Mouse (Mus musculus): ENCODE measurements around the gene Dnmt3b. TPM values are rescaled to one million over a fixed set of nuclear protein-coding genes. Genes with fewer than 3 reads are reported as not detected.

Dnmt3b gene
- polyA plus RNA-seq, 1 experiment = not detected

- TF ChIP-seq POLR2A (IDR thresholded peaks at IDR 0.05; ENCODE audit: insufficient read depth, low read depth, low read length) (no peak), CTCF (IDR thresholded peaks at IDR 0.05; ENCODE audit: insufficient read depth, low read depth, low read length) (no peak)
- H3K4me3 ChIP-seq (ENCODE audit: insufficient read depth, low read depth, low read length) = no peak overlapping the region
- no peak overlapping the region for H3K27ac ChIP-seq (ENCODE audit: insufficient read depth, low read depth, low read length)
- peaks cover 17% of the 10 kb centered on the region for H3K4me1 ChIP-seq (ENCODE audit: control insufficient read depth, insufficient read depth, low read length)
- 26% methylated on average over 14 of the region's 14 CpGs for WGBS
Measured at GRCm38 (mm10) chr2:153610426-153611240, 38.6 kb upstream of the Dnmt3b start.

DNA sequence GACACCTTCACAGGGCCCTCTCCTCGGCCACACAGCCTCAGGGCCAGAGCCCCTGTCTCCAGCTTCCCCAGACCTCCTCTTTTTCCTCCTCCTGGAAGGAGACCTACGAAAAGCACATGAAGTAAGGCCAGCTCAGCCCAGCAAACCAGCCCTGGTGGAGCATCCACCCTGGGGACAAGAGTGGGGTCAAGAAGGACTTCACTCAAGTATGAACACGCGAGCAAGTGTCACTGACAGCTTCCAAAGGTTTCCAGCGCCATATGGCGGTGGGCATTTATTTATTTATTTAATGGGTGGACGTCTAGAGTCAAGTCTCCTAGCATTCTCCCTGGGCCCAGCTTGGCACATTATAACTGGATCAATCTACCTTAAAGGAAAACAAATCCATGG lies 38.0 kb upstream of the Dnmt3b start:
- TF ChIP-seq CTCF (IDR thresholded peaks at IDR 0.05; ENCODE audit: insufficient read depth, low read depth, low read length) = no peak
- TF ChIP-seq POLR2A (IDR thresholded peaks at IDR 0.05; ENCODE audit: insufficient read depth, low read depth, low read length) = no peak
- Histone ChIP-seq H3K4me1 (ENCODE audit: control insufficient read depth, insufficient read depth, low read length) (peaks cover 17% of the 10 kb centered on the region), H3K27ac (ENCODE audit: insufficient read depth, low read depth, low read length) (no peak overlapping the region), H3K4me3 (ENCODE audit: insufficient read depth, low read depth, low read length) (no peak overlapping the region)
- WGBS = 84% methylated on average over 7 of the region's 7 CpGs

- TF ChIP-seq CTCF (IDR thresholded peaks at IDR 0.05; ENCODE audit: insufficient read depth, low read depth, low read length) = no peak
- TF ChIP-seq POLR2A (IDR thresholded peaks at IDR 0.05; ENCODE audit: insufficient read depth, low read depth, low read length) = no peak
- no peak overlapping the region for H3K27ac ChIP-seq (ENCODE audit: insufficient read depth, low read depth, low read length)
- H3K4me3 ChIP-seq (ENCODE audit: insufficient read depth, low read depth, low read length) = no peak overlapping the region
- H3K4me1 ChIP-seq (ENCODE audit: control insufficient read depth, insufficient read depth, low read length) = peaks cover 17% of the 10 kb centered on the region
- 98% methylated on average over 1 of the region's 1 CpGs for WGBS
Measured at GRCm38 (mm10) chr2:153611743-153612142, 37.5 kb upstream of the Dnmt3b start.

GRCm38 (mm10) chr2:153612594-153613281 lies 36.5 kb upstream of the Dnmt3b start:
- no peak overlapping the region for H3K4me3 ChIP-seq (ENCODE audit: insufficient read depth, low read depth, low read length)
- peaks cover 17% of the 10 kb centered on the region for H3K4me1 ChIP-seq (ENCODE audit: control insufficient read depth, insufficient read depth, low read length)
- 49% methylated on average over 3 of the region's 3 CpGs for WGBS
- H3K27ac ChIP-seq (ENCODE audit: insufficient read depth, low read depth, low read length) = no peak overlapping the region
- TF ChIP-seq CTCF (IDR thresholded peaks at IDR 0.05; ENCODE audit: insufficient read depth, low read depth, low read length) (no peak), POLR2A (IDR thresholded peaks at IDR 0.05; ENCODE audit: insufficient read depth, low read depth, low read length) (no peak)

- H3K4me1 ChIP-seq (ENCODE audit: control insufficient read depth, insufficient read depth, low read length) = no peaks in the 10 kb centered on the region
- WGBS = 94% methylated on average over 3 of the region's 3 CpGs
- TF ChIP-seq POLR2A (IDR thresholded peaks at IDR 0.05; ENCODE audit: insufficient read depth, low read depth, low read length) = no peak
Measured at GRCm38 (mm10) chr2:153616893-153617292, 32.4 kb upstream of the Dnmt3b start.

GRCm38 (mm10) chr2:153618439-153618838 lies 30.8 kb upstream of the Dnmt3b start:
- no peaks in the 10 kb centered on the region for H3K4me1 ChIP-seq (ENCODE audit: control insufficient read depth, insufficient read depth, low read length)
- TF ChIP-seq CTCF (IDR thresholded peaks at IDR 0.05; ENCODE audit: insufficient read depth, low read depth, low read length) = no peak
- no peak for TF ChIP-seq POLR2A (IDR thresholded peaks at IDR 0.05; ENCODE audit: insufficient read depth, low read depth, low read length)
- H3K4me3 ChIP-seq (ENCODE audit: insufficient read depth, low read depth, low read length) = no peak overlapping the region
- no peak overlapping the region for H3K27ac ChIP-seq (ENCODE audit: insufficient read depth, low read depth, low read length)
- 94% methylated on average over 6 of the region's 6 CpGs for WGBS

More at GRCm38 (mm10) chr2:153616893-153617292, 32.4 kb upstream of the Dnmt3b start:
- Histone ChIP-seq H3K27ac (ENCODE audit: insufficient read depth, low read depth, low read length) (no peak overlapping the region), H3K4me3 (ENCODE audit: insufficient read depth, low read depth, low read length) (no peak overlapping the region)

- Histone ChIP-seq H3K4me3 (ENCODE audit: insufficient read depth, low read depth, low read length) (no peak overlapping the region), H3K27ac (ENCODE audit: insufficient read depth, low read depth, low read length) (no peak overlapping the region), H3K4me1 (ENCODE audit: control insufficient read depth, insufficient read depth, low read length) (no peaks in the 10 kb centered on the region)
- TF ChIP-seq CTCF (IDR thresholded peaks at IDR 0.05; ENCODE audit: insufficient read depth, low read depth, low read length) = no peak
- no peak for TF ChIP-seq POLR2A (IDR thresholded peaks at IDR 0.05; ENCODE audit: insufficient read depth, low read depth, low read length)
- WGBS = 76% methylated on average over 10 of the region's 10 CpGs
Measured at GRCm38 (mm10) chr2:153618889-153619288, 30.4 kb upstream of the Dnmt3b start.

GRCm38 (mm10) chr2:153622449-153622848 lies 26.8 kb upstream of the Dnmt3b start:
- WGBS = 59% methylated on average over 10 of the region's 10 CpGs
- H3K4me1 ChIP-seq (ENCODE audit: control insufficient read depth, insufficient read depth, low read length) = no peaks in the 10 kb centered on the region
- no peak overlapping the region for H3K4me3 ChIP-seq (ENCODE audit: insufficient read depth, low read depth, low read length)
- TF ChIP-seq CTCF (IDR thresholded peaks at IDR 0.05; ENCODE audit: insufficient read depth, low read depth, low read length) (no peak), POLR2A (IDR thresholded peaks at IDR 0.05; ENCODE audit: insufficient read depth, low read depth, low read length) (no peak)
- H3K27ac ChIP-seq (ENCODE audit: insufficient read depth, low read depth, low read length) = no peak overlapping the region

DNA sequence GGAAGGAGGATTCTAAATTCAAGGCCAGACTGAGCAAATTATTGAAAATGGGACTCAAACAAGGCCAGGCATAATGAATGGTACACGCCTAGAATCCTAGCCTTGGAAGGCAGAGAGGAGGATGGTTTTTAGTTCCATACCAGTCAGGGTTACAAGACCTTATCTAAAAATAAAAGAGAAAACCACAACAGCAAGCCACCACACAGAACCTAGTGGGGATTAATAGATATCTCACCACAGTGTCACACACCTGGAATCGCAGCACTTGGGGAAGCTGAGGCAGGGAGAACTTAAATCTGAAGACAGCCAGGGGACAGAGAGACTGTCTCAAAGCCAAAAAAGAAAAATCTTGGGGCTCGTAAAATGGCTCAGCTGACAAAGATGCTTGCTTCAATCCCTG lies 18.3 kb upstream of the Dnmt3b start:
- H3K27ac ChIP-seq (ENCODE audit: insufficient read depth, low read depth, low read length) = no peak overlapping the region
- TF ChIP-seq CTCF (IDR thresholded peaks at IDR 0.05; ENCODE audit: insufficient read depth, low read depth, low read length) = no peak
- no peak for TF ChIP-seq POLR2A (IDR thresholded peaks at IDR 0.05; ENCODE audit: insufficient read depth, low read depth, low read length)
- no peaks in the 10 kb centered on the region for H3K4me1 ChIP-seq (ENCODE audit: control insufficient read depth, insufficient read depth, low read length)
- 84% methylated on average over 3 of the region's 3 CpGs for WGBS
- no peak overlapping the region for H3K4me3 ChIP-seq (ENCODE audit: insufficient read depth, low read depth, low read length)

All from olfactory bulb, adult 2 months (tissue).